Mouse (Mus musculus) retina, postnatal 7 days (tissue): Measurements from ENCODE around the gene Olfr576.

Source experiments
- DNase-seq: peaks from one replicate; pipeline ENCODE4 v3.0.0-alpha.2; 2012; ENCODE audit warnings: low read depth, low spot score

The Olfr576 gene

DNA sequence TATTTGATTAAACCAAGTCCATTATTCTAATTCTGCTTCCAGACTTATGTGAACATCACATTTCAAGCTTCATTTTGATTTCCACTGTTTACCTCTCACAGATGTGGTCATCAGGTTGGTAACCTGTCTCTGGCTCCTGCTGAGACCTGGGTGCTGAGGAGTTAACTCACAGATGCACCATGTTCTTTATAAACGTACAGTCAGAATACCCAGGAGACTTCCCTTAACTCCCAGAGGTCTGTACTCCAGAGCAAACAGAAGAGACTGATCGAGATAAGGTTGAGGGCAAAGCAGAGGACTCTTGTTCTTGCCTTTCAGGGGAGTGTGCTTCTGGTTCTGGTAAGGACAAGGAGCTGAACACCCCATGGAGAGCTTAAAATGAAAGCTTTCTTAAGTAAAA is at the start of gene Olfr576:
TSS of gene Olfr576 (plus strand) at position 301 of the 400 bp plus-strand sequence.
- no peak for DNase-seq

DNA sequence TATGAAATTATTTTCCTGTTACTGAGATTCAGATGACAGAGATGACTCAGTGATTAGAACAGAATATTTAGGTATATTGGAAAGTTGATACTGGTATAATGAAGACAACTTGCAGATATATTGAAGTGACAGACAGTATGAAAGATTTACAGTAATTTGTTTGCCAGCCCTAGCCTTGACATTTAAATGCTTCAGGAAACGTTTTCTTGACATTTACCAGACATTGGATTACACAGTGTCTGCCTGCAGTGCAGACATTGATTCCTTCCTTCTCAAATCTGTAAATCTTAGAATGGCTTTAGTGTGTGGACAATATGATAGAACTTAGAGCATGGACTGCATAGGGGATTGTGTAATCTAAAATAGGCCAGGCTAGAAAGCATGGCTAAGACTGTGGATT is 47.2 kb upstream of the Olfr576 start:
- no peak for DNase-seq

DNA sequence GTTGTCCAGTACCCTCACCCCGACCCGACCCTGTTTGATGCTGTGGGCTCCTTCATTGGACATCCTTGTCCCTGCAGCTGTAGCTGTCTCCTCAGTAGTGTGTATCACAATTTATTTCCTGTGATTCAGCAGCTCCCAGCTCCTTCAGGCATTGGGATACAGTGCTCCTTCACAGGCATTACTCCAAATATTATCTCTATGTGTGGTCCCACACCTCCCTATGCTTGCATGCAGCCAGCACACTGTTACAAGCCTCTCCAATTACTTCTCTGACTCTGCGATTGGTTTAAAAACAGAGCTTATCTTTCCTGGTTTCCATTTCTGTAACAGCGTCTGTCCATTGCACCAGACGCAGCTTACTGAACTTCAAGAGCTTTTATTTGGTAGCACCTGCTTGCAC is 46.1 kb upstream of the Olfr576 start:
- DNase-seq, result no peak

DNA sequence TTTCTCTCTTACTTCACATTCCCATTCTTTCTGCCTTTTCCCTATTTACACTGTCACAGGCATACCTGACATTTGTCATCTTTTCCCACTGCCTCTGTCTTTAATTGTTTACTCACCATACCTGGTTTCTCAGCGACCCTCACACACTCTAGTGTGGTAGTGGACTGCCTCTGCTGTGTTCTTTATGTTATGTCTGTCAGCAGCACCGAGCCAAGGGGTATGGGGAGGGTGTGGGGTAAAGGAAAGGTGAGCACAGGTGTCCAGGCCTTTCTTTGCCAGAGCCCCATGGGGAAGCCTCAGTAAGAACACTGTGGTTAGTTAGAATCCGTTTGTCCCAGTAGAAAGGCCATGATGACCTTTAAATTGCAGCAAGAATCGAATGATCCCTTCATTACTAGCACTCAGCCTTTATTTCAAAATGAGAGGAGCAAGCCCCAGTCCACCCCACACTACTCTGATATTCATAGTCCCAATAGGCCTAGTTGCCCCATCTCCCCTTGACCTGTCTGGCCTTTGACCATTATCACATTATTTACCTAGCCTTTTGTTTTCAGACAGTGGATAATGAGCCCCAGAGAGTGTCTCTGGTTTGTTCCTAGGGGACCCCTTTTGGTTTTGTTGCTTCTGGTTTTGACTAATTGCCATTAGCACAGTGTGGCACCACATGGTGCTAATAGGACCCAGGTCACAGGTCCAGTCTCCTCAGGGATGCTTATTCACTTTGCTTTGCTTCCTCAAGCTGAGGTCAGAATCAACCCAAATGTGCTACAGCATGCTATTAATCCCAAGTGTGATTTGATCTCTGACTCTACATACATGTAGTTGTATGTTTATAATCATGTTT is 45.2 kb upstream of the Olfr576 start, which contains the start of gene Olfr571:
TSS of gene Olfr571 (minus strand) at position 505 of the 844 bp plus-strand sequence.
- DNase-seq, result no peak

DNA sequence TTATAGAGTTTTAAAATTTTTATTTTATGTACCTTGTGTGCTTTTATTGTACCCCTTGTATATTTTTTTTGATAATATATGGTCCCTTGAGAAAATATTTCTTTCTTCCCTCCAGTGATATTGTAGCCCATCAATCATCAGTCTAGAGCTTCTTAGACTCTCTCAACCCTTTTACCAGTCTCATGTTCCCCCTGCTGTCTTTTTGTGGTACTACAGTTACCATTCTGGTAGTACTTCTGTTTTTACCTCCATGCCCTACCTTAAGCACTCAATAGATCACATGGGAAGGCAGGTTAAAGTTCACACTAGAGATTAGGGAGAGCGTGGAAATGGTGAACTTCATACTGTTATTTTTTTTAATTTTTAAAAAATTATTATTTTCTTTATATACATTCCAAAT is 42.8 kb upstream of the Olfr576 start:
- DNase-seq, result peak; percentile 50

DNA sequence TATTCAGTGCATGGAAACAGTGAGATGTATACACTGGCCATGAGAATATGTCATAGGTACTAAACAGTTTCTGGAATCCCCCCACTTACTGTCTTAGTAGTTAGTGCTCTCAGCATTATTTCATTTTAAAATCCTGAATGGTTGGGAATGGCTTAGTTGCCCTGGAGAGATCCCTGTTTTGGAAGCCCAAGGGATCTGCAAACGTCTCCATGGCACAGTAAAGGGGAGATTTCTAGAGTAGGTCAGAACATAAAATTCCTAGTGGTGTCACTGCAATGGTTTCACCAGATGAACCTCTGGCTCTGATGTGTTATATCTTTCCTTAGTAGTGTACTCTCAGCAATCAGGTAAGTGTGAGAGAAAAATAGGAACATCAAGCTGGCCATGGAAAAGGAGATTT is 38.4 kb upstream of the Olfr576 start, which contains the start of gene Olfr572:
TSS of gene Olfr572 (plus strand) at position 301 of the 400 bp plus-strand sequence.
- DNase-seq, result no peak

DNA sequence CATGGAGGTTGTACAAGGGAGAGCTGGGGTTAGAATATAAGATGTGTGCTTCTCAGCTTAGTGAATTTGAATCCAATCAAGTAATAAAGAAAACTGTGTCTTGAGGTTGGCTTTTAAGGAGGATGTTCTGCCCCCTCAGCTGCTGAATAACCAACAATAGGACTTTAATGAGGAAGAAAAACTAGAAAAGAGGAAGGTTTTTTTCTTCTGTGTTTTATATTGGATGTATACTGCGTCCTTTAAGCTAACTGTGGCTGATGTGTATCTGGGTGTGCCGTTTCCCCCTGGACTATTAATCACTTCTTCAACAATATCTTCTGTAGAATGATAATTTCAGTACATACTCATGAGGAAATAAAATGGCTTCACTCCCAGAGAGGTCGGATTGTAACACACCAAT is 35.4 kb upstream of the Olfr576 start:
- DNase-seq, result no peak

DNA sequence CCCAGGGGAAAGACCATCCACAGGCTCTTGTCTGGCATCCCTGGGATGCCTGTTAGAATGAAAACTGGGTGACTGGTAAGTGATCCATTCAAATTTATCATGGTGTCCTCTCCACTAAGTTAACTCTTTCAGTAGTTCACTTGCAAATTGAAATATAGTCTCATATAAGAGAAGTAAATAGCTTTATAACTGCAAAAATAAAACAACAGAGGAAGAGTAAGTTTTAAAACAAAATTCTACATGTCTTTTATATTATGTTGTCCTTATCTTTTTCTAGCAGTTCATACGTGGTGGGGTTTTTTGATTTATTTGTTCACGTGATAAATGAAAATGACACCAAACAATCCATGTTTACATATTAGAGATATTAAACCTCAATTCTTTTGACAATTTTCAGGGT is 20.0 kb upstream of the Olfr576 start, which contains the start of gene Olfr573-ps1:
TSS of gene Olfr573-ps1 (minus strand) at position 101 of the 400 bp plus-strand sequence.
- no peak for DNase-seq

DNA sequence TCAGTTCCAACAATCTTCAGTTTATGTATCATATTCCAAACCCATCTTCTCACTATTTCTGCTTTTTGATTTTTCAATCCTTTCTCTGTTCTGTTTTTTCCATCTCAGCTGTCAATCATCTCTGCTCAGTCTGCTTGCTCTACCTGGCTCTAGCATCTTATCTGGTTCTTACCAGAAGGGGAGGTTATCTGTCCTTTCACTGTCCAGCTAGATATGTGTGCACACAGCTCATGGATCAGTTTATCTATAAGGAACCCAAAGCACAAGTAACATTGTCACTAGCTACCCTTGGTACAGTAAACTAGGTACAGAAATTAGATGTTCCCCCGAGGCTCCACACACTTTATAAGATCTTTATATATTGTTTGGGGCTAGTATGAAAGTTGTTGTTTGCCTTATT is 19.0 kb upstream of the Olfr576 start:
- no peak for DNase-seq

DNA sequence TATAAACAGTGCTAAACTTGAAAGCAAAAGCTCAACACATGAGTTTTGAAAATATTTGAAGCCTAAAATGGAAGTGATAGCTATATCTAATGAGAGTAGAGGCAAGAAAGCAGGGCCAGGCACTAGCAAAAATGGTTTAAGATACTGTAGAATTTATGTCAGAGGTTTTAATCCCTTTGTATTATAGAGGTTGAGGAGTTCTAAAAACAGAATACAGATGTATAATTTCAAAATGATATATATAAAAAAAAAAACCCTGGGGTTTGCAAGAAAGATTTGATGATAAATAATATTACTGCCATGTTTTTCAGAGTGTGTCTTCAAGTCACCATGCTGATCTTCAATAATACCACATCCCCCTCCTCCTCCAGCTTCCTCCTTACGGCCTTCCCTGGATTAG is 14.3 kb upstream of the Olfr576 start, which contains the start of gene Olfr574:
TSS of gene Olfr574 (plus strand) at position 301 of the 400 bp plus-strand sequence.
- DNase-seq, result no peak

DNA sequence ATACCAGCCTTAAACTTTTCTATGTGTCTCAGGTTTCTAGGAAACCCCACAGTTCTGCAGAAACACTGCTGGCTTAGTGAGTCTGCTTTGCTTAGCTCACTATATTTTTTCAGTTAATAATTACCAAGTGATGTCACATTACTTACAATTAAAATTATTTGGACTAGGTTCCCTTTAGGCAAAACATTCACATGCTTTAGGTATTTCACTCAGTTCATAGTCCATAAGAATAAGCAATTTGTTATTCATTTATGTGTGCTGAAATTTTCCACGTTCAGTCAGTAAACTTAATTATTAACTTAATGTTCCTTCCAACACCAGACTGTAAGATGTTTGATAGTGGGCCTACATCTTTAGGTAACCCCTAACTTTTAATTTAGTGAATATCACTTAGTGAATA is 11.7 kb upstream of the Olfr576 start:
- DNase-seq, result no peak

DNA sequence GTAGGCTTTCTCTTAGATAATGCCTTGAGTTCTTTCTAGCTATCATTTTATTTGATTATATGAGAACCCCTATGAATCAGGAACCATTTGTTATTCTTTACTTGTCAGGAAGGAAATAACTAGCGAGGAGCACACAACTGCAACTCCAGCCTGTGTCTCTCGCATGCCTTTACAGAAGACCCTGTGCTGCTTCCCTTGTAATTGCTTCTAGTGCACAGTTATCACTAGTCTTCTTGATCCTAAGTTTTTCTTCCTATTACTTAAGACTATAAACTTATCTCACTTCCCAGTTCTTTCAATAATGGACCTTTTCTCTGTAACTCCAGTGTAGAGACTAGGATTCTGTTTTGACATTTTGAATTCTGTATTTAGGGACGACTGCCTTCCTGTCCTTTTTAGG is 4.3 kb upstream of the Olfr576 start:
- DNase-seq, result no peak

DNA sequence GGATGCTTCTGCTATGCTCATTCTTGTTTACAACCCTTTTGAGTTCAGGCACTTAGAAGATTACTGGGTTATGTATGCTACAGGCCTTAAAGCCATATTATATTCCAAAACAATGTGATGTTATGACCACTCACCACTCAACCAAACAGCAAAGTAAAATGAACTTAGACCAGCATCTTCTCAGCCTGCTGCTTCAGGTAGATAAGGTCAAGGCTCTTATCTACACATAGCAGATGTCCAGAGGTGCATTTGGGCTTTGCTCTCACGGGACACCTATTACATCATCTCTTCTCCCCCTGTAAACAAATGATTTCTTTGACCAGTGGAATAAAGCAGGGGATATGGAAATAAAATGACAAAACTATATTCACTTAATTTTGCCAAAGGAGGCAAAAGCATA is 3.9 kb upstream of the Olfr576 start, which contains the start of gene Olfr575:
TSS of gene Olfr575 (minus strand) at position 183 of the 400 bp plus-strand sequence.
- no peak for DNase-seq

DNA sequence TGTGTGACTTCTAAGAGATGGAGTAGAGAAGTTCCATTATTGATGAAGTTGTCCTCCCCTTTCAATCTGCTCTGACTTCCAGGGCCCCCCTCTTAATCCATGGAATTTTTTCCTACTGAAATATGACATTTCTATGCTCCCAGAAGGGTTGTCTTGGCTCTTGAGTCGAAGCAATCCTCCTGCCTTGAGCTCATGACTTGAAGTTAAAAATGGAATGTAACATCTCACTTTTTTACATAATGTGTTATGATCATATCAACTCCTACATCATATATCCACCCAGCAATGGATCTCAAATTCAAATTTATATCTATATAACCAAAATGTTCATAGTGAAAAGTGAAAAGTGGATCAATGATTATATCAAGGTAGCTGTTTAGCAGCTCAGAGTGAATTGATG is 11.9 kb downstream of the Olfr576 start:
- no peak for DNase-seq

DNA sequence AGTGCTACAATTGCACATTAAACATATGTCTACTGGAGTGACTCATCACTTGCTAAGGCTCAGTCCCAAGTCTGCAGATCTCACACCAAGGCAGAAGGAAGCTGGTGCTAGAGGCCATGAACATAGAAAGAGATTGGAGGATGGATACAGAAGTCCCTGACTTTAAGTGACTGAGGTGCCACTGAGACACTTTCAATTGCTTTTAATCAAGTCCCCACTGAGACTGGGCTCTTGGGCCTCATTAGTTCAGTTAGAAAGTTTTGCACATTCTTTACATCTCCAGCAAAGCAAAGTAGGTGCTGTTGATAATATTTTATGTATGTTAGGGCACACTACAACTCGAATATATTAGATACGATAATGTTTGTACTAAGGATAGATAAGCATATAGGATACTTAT is 13.4 kb downstream of the Olfr576 start, which contains the start of gene Olfr577:
TSS of gene Olfr577 (minus strand) at position 101 of the 400 bp plus-strand sequence.
- DNase-seq, result no peak

DNA sequence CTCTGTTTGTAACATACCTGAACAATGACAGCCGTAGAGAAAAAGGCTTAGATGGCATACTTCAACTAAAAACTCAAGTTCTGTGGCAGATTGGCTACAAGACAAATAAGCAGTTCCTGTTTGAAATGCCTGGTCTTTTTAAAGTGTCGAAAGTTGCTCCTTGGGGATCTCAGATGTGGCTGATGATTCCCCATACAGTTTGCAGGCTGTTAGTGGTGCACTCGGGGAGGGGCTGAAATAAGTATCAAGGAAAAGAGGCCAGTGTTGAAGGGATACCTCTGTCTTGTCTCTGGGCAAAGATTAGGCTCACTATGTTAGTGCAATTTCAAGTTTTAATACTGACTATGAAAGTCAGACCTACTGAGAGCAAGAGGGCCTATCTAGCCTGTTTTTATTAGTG is 26.8 kb downstream of the Olfr576 start, which contains the start of gene Olfr578:
TSS of gene Olfr578 (minus strand) at position 101 of the 400 bp plus-strand sequence.
- no peak for DNase-seq
